Mouse (Mus musculus) intestine, postnatal 0 days (tissue): ENCODE measurements around the gene Plxdc1. TPM values are rescaled to one million over a fixed set of nuclear protein-coding genes. Genes with fewer than 3 reads are reported as not detected.

Experiments used
- ATAC-seq: fragments of 200-750 bp; cut with Nextera tagmentation; 2 replicates; pipeline ENCODE4 v1.8.0; 2017; ENCODE audit warnings: mild to moderate bottlenecking, moderate TSS enrichment, moderate library complexity
- H3K27ac ChIP-seq: fragments of 300-500 bp; sonication (generic); 2 replicates; pipeline ENCODE4 v1.5.1; 2014; ENCODE audit warnings: mild to moderate bottlenecking, low read depth, low read length, moderate library complexity
- H3K27me3 ChIP-seq: fragments of 300-500 bp; sonication (generic); replicated peaks from 2 replicates; pipeline ENCODE4 v1.6.1; 2014; ENCODE audit warnings: low read length, mixed read lengths; ENCODE audit not compliant: control insufficient read depth, insufficient read depth
- H3K36me3 ChIP-seq: fragments of 300-500 bp; sonication (generic); 2 replicates; pipeline ENCODE4 v1.6.1; 2014; ENCODE audit warnings: mild to moderate bottlenecking, moderate library complexity; ENCODE audit not compliant: control insufficient read depth, insufficient read depth
- H3K4me1 ChIP-seq: fragments of 300-500 bp; sonication (generic); replicated peaks from 2 replicates; pipeline ENCODE4 v1.6.1; 2014; ENCODE audit warnings: antibody characterized with exemption, low read length, mixed read lengths; ENCODE audit not compliant: control insufficient read depth, insufficient read depth
- H3K4me2 ChIP-seq: fragments of 300-500 bp; sonication (generic); replicated peaks from 2 replicates; pipeline ENCODE4 v1.6.1; 2014; ENCODE audit warnings: low read depth, mild to moderate bottlenecking, moderate library complexity
- H3K4me3 ChIP-seq: fragments of 300-500 bp; sonication (generic); 2 replicates; pipeline ENCODE4 v1.5.1; 2014; ENCODE audit warnings: low read depth, low read length
- H3K9ac ChIP-seq: fragments of 300-500 bp; sonication (generic); 2 replicates; pipeline ENCODE4 v1.6.1; 2014; ENCODE audit warnings: mild to moderate bottlenecking, low read depth, low read length
- H3K9me3 ChIP-seq: fragments of 300-500 bp; sonication (generic); 2 replicates; pipeline ENCODE4 v1.6.1; 2016; ENCODE audit warnings: mixed run types; ENCODE audit not compliant: control insufficient read depth
- CTCF ChIP-seq: sonication (generic); IDR thresholded peaks from 2 replicates; pipeline ENCODE4 v1.5.1; 2016; ENCODE audit warnings: low read depth, mild to moderate bottlenecking, control low read depth, antibody characterized with exemption, moderate library complexity
- WGBS: fragments of 180-500 bp; shearing (Covaris S2); extraction: QIAGEN DNeasy Blood & Tissue Kit; methylation state at CpG from one replicate; pipeline ENCODE4 v1.1.7; 2014; 5-methylcytosine and 5-hydroxymethylcytosine counted together
- polyA plus RNA-seq: library from polyadenylated mRNA; unstranded; fragments of >200 nt; fragmentation: Nextera tagmentation; extraction: Ambion mirVana; gene quantifications from 2 replicates; pipeline ENCODE4 v1.2.1, GENCODE M21; 2015

The Plxdc1 gene
- polyA plus RNA-seq, 1 experiment from 2014 or later, result 0.30 TPM

- Histone ChIP-seq H3K27ac (no peak overlapping the region), H3K4me3 (no peak overlapping the region), H3K9ac (no peak overlapping the region), H3K9me3 (no peaks in the 10 kb centered on the region), H3K27me3 (peaks cover 15% of the 10 kb centered on the region), H3K4me2 (no peak overlapping the region), H3K36me3 (no peaks in the 10 kb centered on the region), H3K4me1 (0 out of 2 replicates have a peak, but pooled peaks cover 3% of the 10 kb centered on the region)
- no peak for TF ChIP-seq CTCF
- no peak for ATAC-seq
- WGBS, result 36% methylated on average over 7 of the region's 7 CpGs
Observed at GRCm38 (mm10) chr11:98000378-98001140, 14.3 kb upstream of the Plxdc1 start.

DNA sequence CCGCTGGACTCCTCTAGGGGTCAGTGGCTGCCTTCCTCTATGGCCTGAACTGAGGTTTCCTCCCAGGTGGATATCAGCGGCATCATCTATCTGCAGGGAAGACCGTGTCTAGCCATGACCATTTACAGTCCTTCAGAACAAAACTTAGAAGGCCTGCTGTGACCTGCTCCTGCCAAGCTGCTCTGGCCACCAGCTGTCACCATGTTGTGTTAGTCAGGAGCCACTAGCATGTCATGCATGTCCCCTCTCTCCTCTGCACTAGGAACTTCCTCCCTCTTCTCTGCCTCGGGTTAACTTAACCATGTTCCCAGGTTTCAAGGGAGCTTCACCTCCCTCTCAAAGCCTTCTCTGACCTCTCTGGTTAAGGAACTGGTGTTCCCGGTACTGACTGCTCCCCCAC lies 13.5 kb upstream of the Plxdc1 start:
- ATAC-seq, result no peak
- no peak for TF ChIP-seq CTCF
- Histone ChIP-seq H3K9ac (no peak overlapping the region), H3K4me3 (no peak overlapping the region), H3K4me1 (peaks cover 7% of the 10 kb centered on the region; the same call in 1 of the 2 replicates), H3K27me3 (peaks cover 15% of the 10 kb centered on the region), H3K4me2 (no peak overlapping the region), H3K36me3 (no peaks in the 10 kb centered on the region), H3K9me3 (no peaks in the 10 kb centered on the region), H3K27ac (no peak overlapping the region)
- 59% methylated on average over 5 of the region's 5 CpGs for WGBS

DNA sequence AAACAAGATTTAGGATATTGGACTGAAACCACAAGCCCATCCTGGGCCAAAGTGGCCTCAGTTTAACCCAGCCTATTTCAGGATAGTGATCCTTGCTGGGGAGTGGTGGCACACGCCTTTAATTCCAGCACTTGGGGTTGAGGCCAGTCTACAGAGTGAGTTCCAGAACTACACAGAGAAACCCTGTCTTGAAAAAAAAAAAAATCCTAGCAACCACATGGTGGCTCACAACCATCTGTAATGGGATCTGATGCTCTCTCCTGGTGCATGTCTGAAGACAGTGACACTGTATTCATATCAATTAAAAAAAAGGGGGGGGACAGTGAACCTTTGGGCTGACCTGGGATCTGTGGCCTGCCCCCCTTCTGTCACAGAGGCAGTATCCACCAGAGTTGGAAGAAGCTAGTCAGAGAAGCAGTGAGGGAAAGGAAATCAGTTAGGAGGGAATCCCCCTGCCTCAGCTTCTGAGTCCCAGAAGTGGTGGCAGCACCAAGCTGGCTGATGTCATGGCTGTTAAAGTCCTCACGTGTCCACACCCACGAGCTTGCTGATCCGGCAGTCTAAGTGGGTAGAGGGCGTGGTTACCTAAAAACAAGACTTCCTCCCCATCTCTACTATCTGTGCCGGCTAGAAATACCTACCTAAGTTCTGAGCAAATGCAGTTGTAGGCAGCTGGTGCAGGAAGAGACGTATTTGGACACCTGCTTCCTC lies 12.8 kb upstream of the Plxdc1 start:
- no peaks in the 10 kb centered on the region for H3K36me3 ChIP-seq
- 47% methylated on average over 7 of the region's 7 CpGs for WGBS
- H3K9ac ChIP-seq, result no peak overlapping the region
- H3K27ac ChIP-seq, result no peak overlapping the region
- H3K27me3 ChIP-seq, result peaks cover 15% of the 10 kb centered on the region
- ATAC-seq, result no peak
- no peak for TF ChIP-seq CTCF
- peaks cover 7% of the 10 kb centered on the region; the same call in 1 of the 2 replicates for H3K4me1 ChIP-seq
- H3K4me2 ChIP-seq, result no peak overlapping the region
- H3K4me3 ChIP-seq, result no peak overlapping the region
- no peaks in the 10 kb centered on the region for H3K9me3 ChIP-seq

GRCm38 (mm10) chr11:97998074-97998793 lies 12.0 kb upstream of the Plxdc1 start:
- H3K4me2 ChIP-seq, result no peak overlapping the region
- peaks cover 7% of the 10 kb centered on the region; the same call in 1 of the 2 replicates for H3K4me1 ChIP-seq
- WGBS, result 82% methylated on average over 11 of the region's 11 CpGs
- H3K9me3 ChIP-seq, result no peaks in the 10 kb centered on the region
- no peaks in the 10 kb centered on the region for H3K36me3 ChIP-seq
- no peak overlapping the region for H3K27ac ChIP-seq
- H3K9ac ChIP-seq, result no peak overlapping the region
- TF ChIP-seq CTCF, result no peak
- H3K27me3 ChIP-seq, result peaks cover 15% of the 10 kb centered on the region
- no peak for ATAC-seq
- H3K4me3 ChIP-seq, result no peak overlapping the region

GRCm38 (mm10) chr11:97997387-97997960 lies 11.2 kb upstream of the Plxdc1 start:
- Histone ChIP-seq H3K4me1 (peaks cover 4% of the 10 kb centered on the region; the same call in 1 of the 2 replicates), H3K27ac (no peak overlapping the region), H3K9ac (no peak overlapping the region), H3K36me3 (no peaks in the 10 kb centered on the region), H3K9me3 (no peaks in the 10 kb centered on the region), H3K4me2 (no peak overlapping the region), H3K27me3 (peaks cover 15% of the 10 kb centered on the region), H3K4me3 (no peak overlapping the region)
- no peak for ATAC-seq
- TF ChIP-seq CTCF, result no peak
- WGBS, result 76% methylated on average over 8 of the region's 8 CpGs

DNA sequence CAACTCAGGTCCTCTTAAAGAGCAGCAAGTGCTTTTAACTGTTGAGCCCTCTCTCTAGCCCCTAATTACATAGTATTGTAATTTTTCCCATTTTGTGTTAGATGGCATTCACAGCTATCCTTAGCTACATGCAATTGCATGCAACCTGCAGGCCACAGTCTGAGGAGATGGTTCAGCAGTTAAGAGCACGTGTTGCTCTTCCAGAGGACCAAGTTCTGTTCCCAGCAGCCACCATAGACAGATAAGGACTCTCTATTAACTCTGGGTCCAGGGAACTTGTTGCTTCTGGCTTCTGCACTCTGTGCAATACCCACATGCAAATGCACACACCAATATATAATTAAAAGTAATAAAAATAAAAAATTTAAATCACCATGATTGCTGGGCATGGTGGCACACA lies 10.4 kb upstream of the Plxdc1 start:
- Histone ChIP-seq H3K27me3 (peaks cover 7% of the 10 kb centered on the region), H3K36me3 (no peaks in the 10 kb centered on the region), H3K27ac (no peak overlapping the region), H3K4me3 (no peak overlapping the region), H3K9me3 (no peaks in the 10 kb centered on the region), H3K4me2 (no peak overlapping the region), H3K9ac (no peak overlapping the region), H3K4me1 (peaks cover 4% of the 10 kb centered on the region; the same call in 1 of the 2 replicates)
- 53% methylated on average over 1 of the region's 1 CpGs for WGBS
- TF ChIP-seq CTCF, result no peak
- ATAC-seq, result no peak
